Mouse (Mus musculus): ENCODE data around the gene Grasp. TPM values are rescaled to one million over a fixed set of nuclear protein-coding genes. Genes with fewer than 3 reads are reported as not detected.
A peak's percentile ranks its signal among the peaks of the same experiment; 100 is the strongest.

Gene Grasp
- polyA plus RNA-seq (2012; fragmentation: generic; extraction: Trizol), result 11.0 TPM

GRCm38 (mm10) chr15:101224006-101224906, at the start of gene Grasp:
Gene Grasp (plus strand): TSS chr15:101224188.
- Histone ChIP-seq H3K27me3 (ENCODE audit: control insufficient read depth, insufficient read depth, insufficient read length) (no peaks in the 10 kb centered on the region), H3K36me3 (ENCODE audit: control insufficient read depth, insufficient read depth) (no peaks in the 10 kb centered on the region), H3ac (ENCODE audit: control insufficient read depth, insufficient read length) (peak within 1 kb of the TSS; percentile 27), H3K79me2 (ENCODE audit: control insufficient read depth, insufficient read depth) (no peaks in the 10 kb centered on the region), H3K4me3 (peak within 1 kb of the TSS; percentile 60), H3K4me2 (ENCODE audit: low read depth) (peak within 1 kb of the TSS; percentile 91)
- no peak for TF ChIP-seq REST (IDR thresholded peaks at IDR 0.05; ENCODE audit: insufficient read depth, insufficient read length)
- TF ChIP-seq TCF3 (IDR thresholded peaks at IDR 0.05; ENCODE audit: insufficient read length, low read depth), result no peak
- no peak for TF ChIP-seq TCF12 (IDR thresholded peaks at IDR 0.05; ENCODE audit: insufficient read depth, poor library complexity, severe bottlenecking)
- peak; percentile 99 for TF ChIP-seq POLR2A (IDR thresholded peaks at IDR 0.05; ENCODE audit: insufficient read length, low read depth)
- no peak for TF ChIP-seq E2F4 (IDR thresholded peaks at IDR 0.05; ENCODE audit: insufficient read depth)
- no peak for TF ChIP-seq CEBPB (IDR thresholded peaks at IDR 0.05; ENCODE audit: insufficient read depth, poor library complexity, severe bottlenecking)
- TF ChIP-seq SRF (IDR thresholded peaks at IDR 0.05; ENCODE audit: control insufficient read depth, insufficient read length, low read depth), result no peak
- TF ChIP-seq USF1 (IDR thresholded peaks at IDR 0.05; ENCODE audit: low read depth), result no peak
- TF ChIP-seq POLR2AphosphoS2 (IDR thresholded peaks at IDR 0.05; ENCODE audit: insufficient read length, low read depth), result peak; percentile 97
- no peak for TF ChIP-seq MAX (IDR thresholded peaks at IDR 0.05; ENCODE audit: low read depth)
- no peak for TF ChIP-seq MYOG (IDR thresholded peaks at IDR 0.05; ENCODE audit: control insufficient read depth in 1 of 3, insufficient read depth in 1 of 3, insufficient read length in 2 of 3, low read depth in 2 of 3)
- TF ChIP-seq MYOD1 (IDR thresholded peaks at IDR 0.05; ENCODE audit: control insufficient read depth in 1 of 3, insufficient read length in 2 of 3, low read depth in 2 of 3), result no peak

GRCm38 (mm10) chr15:101174294-101175130, 49.5 kb upstream of the Grasp start:
- Histone ChIP-seq H3K4me2 (ENCODE audit: low read depth) (peak overlapping the region; percentile 87), H3K27me3 (ENCODE audit: control insufficient read depth, insufficient read depth, insufficient read length) (peaks cover 14% of the 10 kb centered on the region), H3K36me3 (ENCODE audit: control insufficient read depth, insufficient read depth) (no peaks in the 10 kb centered on the region), H3K79me2 (ENCODE audit: control insufficient read depth, insufficient read depth) (no peaks in the 10 kb centered on the region), H3K4me3 (peak overlapping the region; percentile 28), H3ac (ENCODE audit: control insufficient read depth, insufficient read length) (peak overlapping the region; percentile 82)
- TF ChIP-seq E2F4 (IDR thresholded peaks at IDR 0.05; ENCODE audit: insufficient read depth), result no peak
- TF ChIP-seq REST (IDR thresholded peaks at IDR 0.05; ENCODE audit: insufficient read depth, insufficient read length), result no peak
- TF ChIP-seq MYOG (IDR thresholded peaks at IDR 0.05; ENCODE audit: control insufficient read depth in 1 of 3, insufficient read depth in 1 of 3, insufficient read length in 2 of 3, low read depth in 2 of 3), result no peak
- no peak for TF ChIP-seq POLR2A (IDR thresholded peaks at IDR 0.05; ENCODE audit: insufficient read length, low read depth)
- no peak for TF ChIP-seq USF1 (IDR thresholded peaks at IDR 0.05; ENCODE audit: low read depth)
- TF ChIP-seq TCF12 (IDR thresholded peaks at IDR 0.05; ENCODE audit: insufficient read depth, poor library complexity, severe bottlenecking), result no peak
- no peak for TF ChIP-seq CEBPB (IDR thresholded peaks at IDR 0.05; ENCODE audit: insufficient read depth, poor library complexity, severe bottlenecking)
- no peak for TF ChIP-seq MYOD1 (IDR thresholded peaks at IDR 0.05; ENCODE audit: control insufficient read depth in 1 of 3, insufficient read length in 2 of 3, low read depth in 2 of 3)
- TF ChIP-seq SRF (IDR thresholded peaks at IDR 0.05; ENCODE audit: control insufficient read depth, insufficient read length, low read depth), result no peak
- TF ChIP-seq MAX (IDR thresholded peaks at IDR 0.05; ENCODE audit: low read depth), result no peak
- TF ChIP-seq POLR2AphosphoS2 (IDR thresholded peaks at IDR 0.05; ENCODE audit: insufficient read length, low read depth), result no peak
- no peak for TF ChIP-seq TCF3 (IDR thresholded peaks at IDR 0.05; ENCODE audit: insufficient read length, low read depth)

- peaks cover 8% of the 10 kb centered on the region for H3K27me3 ChIP-seq (ENCODE audit: control insufficient read depth, insufficient read depth, insufficient read length)
- TF ChIP-seq TCF12 (IDR thresholded peaks at IDR 0.05; ENCODE audit: insufficient read depth, poor library complexity, severe bottlenecking) (no peak), TCF3 (IDR thresholded peaks at IDR 0.05; ENCODE audit: insufficient read length, low read depth) (no peak), MYOG (IDR thresholded peaks at IDR 0.05; ENCODE audit: control insufficient read depth in 1 of 3, insufficient read depth in 1 of 3, insufficient read length in 2 of 3, low read depth in 2 of 3) (no peak)
- H3K36me3 ChIP-seq (ENCODE audit: control insufficient read depth, insufficient read depth), result no peaks in the 10 kb centered on the region
- peak overlapping the region; percentile 87 for H3K4me2 ChIP-seq (ENCODE audit: low read depth)
- H3K79me2 ChIP-seq (ENCODE audit: control insufficient read depth, insufficient read depth), result no peaks in the 10 kb centered on the region
- peak overlapping the region; percentile 28 for H3K4me3 ChIP-seq
- peak overlapping the region; percentile 82 for H3ac ChIP-seq (ENCODE audit: control insufficient read depth, insufficient read length)
These were observed 48.9 kb upstream of the Grasp start for GRCm38 (mm10) chr15:101175131-101175460.

DNA sequence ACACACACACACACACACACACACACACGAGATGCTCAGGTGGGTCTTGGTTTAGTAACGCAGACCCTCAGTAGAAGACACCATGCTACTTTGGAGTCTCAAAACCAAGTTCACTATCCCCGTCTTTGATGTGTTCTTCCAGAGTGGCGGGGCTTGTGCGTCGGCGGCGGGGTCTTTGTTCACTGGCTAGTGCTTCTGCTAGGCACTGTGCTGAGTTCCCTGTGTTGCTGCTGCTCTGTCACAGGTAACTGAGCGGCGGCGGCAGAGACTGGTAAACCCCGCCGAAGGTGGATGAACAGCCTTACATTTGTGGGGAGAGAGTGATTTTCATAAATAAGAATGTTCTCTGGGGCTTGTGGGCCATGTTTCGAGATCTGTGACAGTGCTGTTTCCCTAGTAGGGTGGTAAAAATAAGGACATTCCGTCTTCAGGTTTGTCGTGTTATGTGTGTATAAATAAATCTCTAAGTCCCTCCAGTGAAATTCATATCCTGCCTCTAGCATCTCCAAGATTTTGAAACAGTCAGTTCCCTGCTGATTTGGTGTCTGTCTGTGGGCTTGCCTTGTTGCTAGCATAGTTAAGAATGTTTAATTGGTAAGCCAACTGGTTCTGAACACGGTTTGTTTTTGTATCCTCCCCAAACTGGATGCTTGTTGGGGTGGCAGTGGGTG, 48.2 kb upstream of the Grasp start:
- no peaks in the 10 kb centered on the region for H3K79me2 ChIP-seq (ENCODE audit: control insufficient read depth, insufficient read depth)
- H3K27me3 ChIP-seq (ENCODE audit: control insufficient read depth, insufficient read depth, insufficient read length), result peaks cover 4% of the 10 kb centered on the region
- TF ChIP-seq POLR2A (IDR thresholded peaks at IDR 0.05; ENCODE audit: insufficient read length, low read depth) (no peak), CEBPB (IDR thresholded peaks at IDR 0.05; ENCODE audit: insufficient read depth, poor library complexity, severe bottlenecking) (no peak), E2F4 (IDR thresholded peaks at IDR 0.05; ENCODE audit: insufficient read depth) (no peak), POLR2AphosphoS2 (IDR thresholded peaks at IDR 0.05; ENCODE audit: insufficient read length, low read depth) (no peak), MYOG (IDR thresholded peaks at IDR 0.05; ENCODE audit: control insufficient read depth in 1 of 3, insufficient read depth in 1 of 3, insufficient read length in 2 of 3, low read depth in 2 of 3) (no peak), MAX (IDR thresholded peaks at IDR 0.05; ENCODE audit: low read depth) (no peak), SRF (IDR thresholded peaks at IDR 0.05; ENCODE audit: control insufficient read depth, insufficient read length, low read depth) (no peak), REST (IDR thresholded peaks at IDR 0.05; ENCODE audit: insufficient read depth, insufficient read length) (no peak), USF1 (IDR thresholded peaks at IDR 0.05; ENCODE audit: low read depth) (no peak), MYOD1 (IDR thresholded peaks at IDR 0.05; ENCODE audit: control insufficient read depth in 1 of 3, insufficient read length in 2 of 3, low read depth in 2 of 3) (no peak), TCF3 (IDR thresholded peaks at IDR 0.05; ENCODE audit: insufficient read length, low read depth) (no peak), TCF12 (IDR thresholded peaks at IDR 0.05; ENCODE audit: insufficient read depth, poor library complexity, severe bottlenecking) (no peak)
- no peak overlapping the region for H3K4me3 ChIP-seq
- no peak overlapping the region for H3K4me2 ChIP-seq (ENCODE audit: low read depth)
- H3K36me3 ChIP-seq (ENCODE audit: control insufficient read depth, insufficient read depth), result no peaks in the 10 kb centered on the region
- no peak overlapping the region for H3ac ChIP-seq (ENCODE audit: control insufficient read depth, insufficient read length)
